Mouse (Mus musculus) urinary bladder, adult 18-20 months (tissue): ENCODE measurements around the gene Intu.

Source experiments
- DNase-seq, 2 experiments: peaks; one replicate each; pipeline ENCODE4 v3.0.0; 2022; ENCODE audit warnings: low spot score in 2 of 2, mixed read lengths in 2 of 2

Gene Intu

GRCm38 (mm10) chr3:40531286-40532141 lies at the start of gene Intu:
Gene Intu (plus strand): TSS chr3:40531286.
- peak; percentile 40 to 47 for DNase-seq

- no peak for DNase-seq
These were observed 47.8 kb upstream of the Intu start for GRCm38 (mm10) chr3:40483221-40483654.

DNA sequence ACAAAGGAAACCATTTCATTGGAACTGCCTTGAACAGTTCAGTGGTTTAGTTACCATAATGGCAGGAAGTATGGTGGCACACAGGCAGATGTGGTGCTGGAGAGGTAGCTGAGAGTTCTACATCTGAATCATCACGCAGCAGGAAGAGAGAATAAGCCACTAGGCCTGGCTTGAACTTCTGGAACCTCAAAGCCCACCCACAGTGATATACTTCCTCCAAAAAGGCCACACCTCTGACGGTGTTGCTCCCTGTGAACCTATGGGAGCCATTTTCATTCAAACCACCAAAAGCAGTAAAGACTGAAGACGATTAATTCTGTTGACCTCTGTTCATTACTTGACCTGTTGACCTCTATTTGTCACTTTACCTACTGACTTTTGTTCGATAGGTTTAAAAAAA lies 43.7 kb upstream of the Intu start:
- DNase-seq: no peak

DNA sequence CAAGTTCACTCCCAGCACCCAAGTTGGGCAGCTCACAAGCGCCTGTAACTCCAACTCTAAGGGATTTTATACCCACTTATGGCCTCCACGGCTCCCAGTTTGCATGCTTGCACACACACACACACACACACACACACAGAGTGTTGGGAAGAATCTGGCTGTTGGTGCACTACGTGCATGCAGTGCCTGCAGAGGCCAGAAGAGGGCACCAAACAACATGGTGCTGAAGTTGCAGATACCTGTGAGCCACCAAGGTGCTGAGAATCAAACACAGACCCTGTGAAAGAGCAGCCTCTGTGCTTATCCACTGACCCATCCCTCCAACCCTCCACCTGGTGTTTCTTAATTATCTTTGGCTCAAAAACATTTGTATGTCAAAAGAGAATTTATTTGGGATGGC lies 39.3 kb upstream of the Intu start:
- no peak for DNase-seq

GRCm38 (mm10) chr3:40498898-40499297 lies 32.2 kb upstream of the Intu start:
- DNase-seq: no peak

DNA sequence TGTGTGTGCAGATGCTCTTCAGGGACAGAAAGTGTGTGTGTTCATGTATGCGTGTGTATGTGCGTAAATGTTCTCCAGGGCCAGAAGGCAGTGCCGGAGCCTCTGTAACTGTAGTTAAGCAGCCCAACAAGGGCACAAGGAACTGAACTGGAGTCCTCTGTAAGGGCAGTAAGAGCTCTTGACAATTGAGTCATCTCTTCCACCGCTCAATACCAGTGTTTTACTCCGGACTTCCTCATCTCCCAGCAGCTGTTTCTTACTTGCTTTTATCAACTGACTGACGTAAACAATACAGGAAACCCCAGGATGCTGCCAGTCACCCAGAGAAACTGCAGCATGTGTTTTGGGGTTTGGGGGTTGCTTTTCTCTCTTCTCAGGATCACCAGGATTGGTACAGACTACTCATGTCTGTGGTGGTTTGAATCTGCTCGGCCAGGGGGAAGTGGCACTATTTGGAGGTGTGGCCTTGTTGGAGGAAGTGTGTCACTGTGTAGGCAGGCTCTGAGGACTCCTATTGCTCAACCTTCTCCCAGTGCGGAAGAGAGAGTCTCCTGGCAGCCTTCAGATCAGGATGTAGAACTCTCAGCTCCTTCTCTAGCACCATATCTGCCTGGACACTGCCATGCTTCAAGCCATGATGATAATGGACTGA lies 30.8 kb upstream of the Intu start:
- DNase-seq: no peak

DNA sequence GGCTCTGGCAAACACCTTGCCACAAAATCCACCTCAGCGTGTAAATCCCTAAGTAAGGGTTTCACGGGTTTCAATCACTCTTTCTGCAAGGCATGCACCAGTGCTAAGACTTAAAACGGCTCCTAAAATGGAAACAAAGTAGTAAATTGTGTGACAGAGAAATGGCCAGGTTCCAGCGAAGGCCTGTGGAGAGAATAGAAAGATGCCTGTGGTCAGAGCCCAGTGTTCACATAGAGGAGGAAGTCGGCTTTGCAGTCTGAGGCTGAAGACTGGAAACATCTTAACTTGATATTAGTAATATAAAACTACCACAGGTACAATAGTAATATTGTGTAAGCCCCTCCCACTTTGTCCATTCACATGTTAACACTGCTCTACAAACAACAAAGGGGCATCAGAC lies 26.7 kb upstream of the Intu start:
- no peak for DNase-seq

DNA sequence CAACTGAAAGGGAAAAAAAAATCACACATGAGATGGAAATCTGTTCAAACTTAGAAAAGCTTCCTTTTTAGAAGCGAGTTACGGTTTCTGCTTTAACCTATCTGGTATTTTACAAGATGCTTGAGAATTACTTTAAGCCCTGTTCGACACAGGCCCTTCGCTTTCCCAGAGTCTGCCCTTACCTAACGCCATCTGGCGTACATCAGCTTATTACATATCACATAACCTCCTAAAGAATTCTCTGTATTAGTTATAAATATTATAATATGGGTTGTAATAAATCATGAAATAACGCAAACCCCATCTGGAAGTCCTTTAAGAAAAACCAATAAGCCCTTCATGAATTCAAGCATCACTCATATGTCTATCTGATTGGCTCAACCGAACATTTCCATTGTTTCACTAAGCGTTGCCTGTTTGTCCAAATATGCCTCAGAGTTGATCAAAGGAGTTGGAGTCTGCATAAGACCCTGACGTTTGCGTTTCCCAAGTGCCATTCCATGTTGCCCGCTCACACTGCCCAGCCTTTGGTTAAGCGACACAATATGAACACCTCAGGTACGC lies 25.6 kb upstream of the Intu start:
- DNase-seq: no peak

DNA sequence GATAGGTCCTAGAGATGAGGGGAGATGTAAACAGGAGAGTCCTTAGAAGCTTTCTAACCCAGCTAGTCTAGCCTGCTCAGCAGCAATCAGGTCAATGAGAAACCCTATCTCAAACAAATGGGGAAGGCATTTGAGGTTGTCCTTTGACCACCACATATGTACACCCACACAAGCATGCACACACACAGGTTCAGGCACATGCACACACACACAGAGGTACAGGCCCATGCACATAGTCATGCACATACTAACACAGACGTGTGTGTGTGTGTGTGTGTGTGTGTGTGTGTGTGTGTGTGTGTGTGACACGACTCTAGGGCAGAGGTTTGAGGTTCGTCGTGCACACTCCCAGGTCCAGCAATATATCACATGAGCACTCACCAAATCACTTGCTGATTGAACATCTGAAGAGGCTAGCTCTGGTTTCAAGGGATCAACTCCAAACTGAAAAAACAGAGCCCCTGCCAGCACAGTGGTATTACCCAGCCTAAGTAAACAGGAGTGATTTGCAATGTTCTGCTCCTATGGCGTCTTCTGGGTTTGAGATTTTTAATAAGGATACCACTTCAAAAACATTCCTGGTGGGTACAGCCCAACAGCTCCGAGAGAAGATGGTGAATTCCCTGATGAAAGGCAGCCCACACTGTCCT lies 22.0 kb upstream of the Intu start:
- no peak for DNase-seq

DNA sequence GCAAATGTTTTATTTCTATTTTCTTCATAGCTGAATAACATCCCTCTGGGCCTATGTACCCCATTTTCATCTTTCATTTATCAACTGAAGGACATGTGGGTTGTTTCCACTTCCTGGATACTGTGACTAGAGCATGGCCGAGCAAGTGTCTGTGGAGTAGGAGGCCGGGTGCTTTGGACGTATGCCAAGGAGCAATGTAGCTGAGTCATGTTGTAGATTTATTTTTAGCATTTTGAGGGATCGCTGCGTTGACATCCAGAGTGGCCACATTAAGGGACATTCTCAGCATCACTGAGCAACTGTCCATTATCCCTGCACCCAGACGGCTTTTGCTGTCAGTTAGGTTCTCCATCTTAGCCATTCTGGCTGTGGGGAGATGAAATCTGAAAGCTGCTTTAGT lies 20.5 kb upstream of the Intu start:
- DNase-seq: no peak

- DNase-seq: no peak
These were observed 17.9 kb upstream of the Intu start for GRCm38 (mm10) chr3:40512936-40513829.

GRCm38 (mm10) chr3:40518240-40518639 lies 12.8 kb upstream of the Intu start:
- DNase-seq: no peak

GRCm38 (mm10) chr3:40519555-40519954 lies 11.5 kb upstream of the Intu start:
- no peak for DNase-seq

- DNase-seq: no peak
These were observed 10.5 kb upstream of the Intu start for GRCm38 (mm10) chr3:40520567-40520966.

DNA sequence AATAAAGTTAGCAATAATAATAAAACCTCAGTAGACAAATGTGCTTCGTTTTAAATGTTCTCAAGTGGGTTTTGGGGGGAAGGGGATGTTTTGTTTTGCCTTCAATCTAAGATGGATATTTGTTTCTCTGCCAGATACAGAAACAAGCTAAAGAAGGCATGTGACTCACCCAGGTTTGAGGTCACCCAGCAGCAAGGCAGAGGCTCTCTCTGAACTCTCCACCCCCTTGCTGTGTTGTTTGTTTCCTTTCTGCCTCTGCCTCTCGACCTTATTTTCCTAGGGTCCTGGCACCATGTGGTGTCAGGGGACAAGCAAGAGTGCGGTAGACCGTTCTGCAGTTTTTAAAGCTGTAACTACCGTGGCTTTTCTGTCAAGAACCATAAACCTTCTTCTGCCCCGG lies 8.6 kb upstream of the Intu start:
- no peak for DNase-seq

DNA sequence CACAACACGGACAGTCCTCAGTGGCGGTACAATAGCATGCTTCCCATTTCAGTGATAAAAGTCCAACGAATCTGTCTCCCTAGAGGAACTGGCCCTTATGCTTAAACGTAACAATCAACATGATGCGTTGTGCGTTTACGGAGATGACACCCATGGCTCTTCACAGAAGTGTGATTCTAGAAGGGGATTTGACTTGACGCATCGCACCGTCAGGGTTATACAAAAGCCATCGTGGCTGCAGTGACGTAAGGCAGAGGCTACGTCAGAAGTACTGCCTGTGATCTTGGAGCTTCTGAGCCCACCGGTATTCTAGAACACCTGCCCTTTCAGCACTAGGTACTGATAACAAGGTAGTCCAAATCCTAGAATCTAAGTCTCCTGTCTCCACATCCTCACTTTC lies 8.2 kb upstream of the Intu start:
- DNase-seq: no peak

DNA sequence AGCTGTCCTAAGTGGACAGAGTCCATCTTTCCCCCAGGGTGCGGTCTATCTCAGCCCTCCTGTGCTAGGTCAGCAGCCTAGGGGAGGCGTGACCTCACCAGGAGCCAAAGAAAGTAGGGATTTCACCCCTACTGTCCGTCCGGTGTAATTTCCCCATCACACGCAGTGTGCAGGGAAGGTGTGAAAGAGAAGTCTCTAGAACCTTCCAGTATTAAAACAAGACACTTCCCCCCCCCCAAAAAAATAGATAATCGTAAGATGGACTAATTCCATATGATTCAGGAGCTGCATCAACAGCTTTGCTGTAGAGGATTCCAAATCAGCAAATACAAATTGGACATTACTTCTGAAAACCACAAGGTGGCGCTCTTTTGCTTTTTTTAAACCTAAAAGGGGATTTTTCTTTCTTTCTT lies 7.7 kb upstream of the Intu start:
- no peak for DNase-seq

DNA sequence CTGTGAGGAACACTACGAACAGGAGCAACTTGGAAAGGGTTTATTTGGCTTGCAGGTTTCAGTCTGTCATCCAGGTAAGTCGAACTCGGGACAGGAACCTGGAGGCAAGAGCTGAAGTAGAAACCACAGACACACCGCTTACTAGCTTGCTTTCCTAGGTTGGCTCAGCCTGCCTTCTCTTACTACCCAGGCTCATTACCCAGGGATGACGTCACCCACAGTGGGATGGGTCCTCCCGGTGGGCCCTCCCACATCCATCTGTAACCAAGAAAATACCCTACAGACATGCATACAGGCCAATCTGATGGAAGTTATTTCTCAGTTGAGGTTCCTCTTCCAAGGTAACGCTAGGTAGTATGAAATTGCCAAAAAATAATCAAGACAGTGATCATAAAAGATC lies 6.2 kb upstream of the Intu start:
- no peak for DNase-seq

- peak in 1 of 2 experiments; percentile 25 for DNase-seq
These were observed 5.7 kb upstream of the Intu start for GRCm38 (mm10) chr3:40525341-40525740.

DNA sequence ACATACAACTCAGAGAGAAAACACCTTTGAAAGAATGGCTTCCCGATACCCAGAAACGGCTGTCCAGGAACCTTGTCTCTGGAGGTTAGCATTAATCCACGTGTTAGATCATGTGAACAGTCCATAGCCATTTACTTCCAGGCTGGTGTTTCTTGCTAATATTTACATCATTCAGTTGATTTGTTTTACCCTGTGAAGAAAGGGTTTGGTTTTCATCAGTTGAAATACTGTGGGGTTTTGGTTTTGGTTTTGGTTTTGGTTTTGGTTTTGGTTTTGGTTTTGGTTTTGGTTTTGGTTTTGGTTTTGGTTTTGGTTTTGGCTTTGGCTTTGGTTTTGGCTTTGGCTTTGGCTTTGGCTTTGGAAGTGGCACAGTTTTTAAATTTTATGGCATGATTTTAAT lies 5.0 kb upstream of the Intu start:
- no peak for DNase-seq

- DNase-seq: no peak
These were observed 3.9 kb upstream of the Intu start for GRCm38 (mm10) chr3:40527218-40527617.
